Mouse (Mus musculus): ENCODE measurements around the gene Gm10799.

- TF ChIP-seq CTCF (IDR thresholded peaks at IDR 0.05; ENCODE audit: insufficient read depth, low read depth, low read length), result no peak
- TF ChIP-seq POLR2A (IDR thresholded peaks at IDR 0.05; ENCODE audit: insufficient read depth, low read depth, low read length), result no peak
Observed at GRCm38 (mm10) chr2:104064152-104064551, 4.2 kb downstream of the Gm10799 start.
